Mouse (Mus musculus) stomach, postnatal 0 days (tissue): ENCODE data around the gene Mindy1. TPM values are rescaled to one million over a fixed set of nuclear protein-coding genes. Genes with fewer than 3 reads are reported as not detected.

Experiments
- ATAC-seq: fragments of 200-750 bp; cut with Nextera tagmentation; 2 replicates; pipeline ENCODE4 v1.8.0; 2017; ENCODE audit not compliant: low FRiP score, low TSS enrichment
- DNase-seq: peaks from one replicate; pipeline ENCODE4 v3.0.0-alpha.2; 2016; ENCODE audit warnings: low spot score
- H3K27ac ChIP-seq: fragments of 300-500 bp; sonication (generic); replicated peaks from 2 replicates; pipeline ENCODE4 v1.5.1; 2014; ENCODE audit warnings: mild to moderate bottlenecking, control low read depth
- H3K27me3 ChIP-seq: fragments of 300-500 bp; sonication (generic); 2 replicates; pipeline ENCODE4 v1.6.1; 2014; ENCODE audit warnings: low read length; ENCODE audit not compliant: control insufficient read depth, insufficient read depth
- H3K36me3 ChIP-seq: fragments of 300-500 bp; sonication (generic); 2 replicates; pipeline ENCODE4 v1.6.1; 2014; ENCODE audit warnings: low read length, mixed read lengths; ENCODE audit not compliant: control insufficient read depth, insufficient read depth
- H3K4me1 ChIP-seq: fragments of 300-500 bp; sonication (generic); replicated peaks from 2 replicates; pipeline ENCODE4 v1.6.1; 2014; ENCODE audit warnings: antibody characterized with exemption; ENCODE audit not compliant: control insufficient read depth, insufficient read depth
- H3K4me2 ChIP-seq: fragments of 300-500 bp; sonication (generic); replicated peaks from 2 replicates; pipeline ENCODE4 v1.6.1; 2014; ENCODE audit warnings: low read depth, mild to moderate bottlenecking, control low read depth, moderate library complexity
- H3K4me3 ChIP-seq: fragments of 300-500 bp; sonication (generic); 2 replicates; pipeline ENCODE4 v1.5.1; 2014; ENCODE audit warnings: low read depth, low read length, control low read depth
- H3K9ac ChIP-seq: fragments of 300-500 bp; sonication (generic); 2 replicates; pipeline ENCODE4 v1.6.1; 2014; ENCODE audit warnings: mild to moderate bottlenecking, low read length, control low read depth, mixed read lengths
- H3K9me3 ChIP-seq: fragments of 300-500 bp; sonication (generic); 2 replicates; pipeline ENCODE4 v1.6.1; 2016; ENCODE audit warnings: low read length; ENCODE audit not compliant: control insufficient read depth
- CTCF ChIP-seq: IDR thresholded peaks from 2 replicates; pipeline ENCODE4 v1.5.1; 2016; ENCODE audit warnings: antibody characterized with exemption, low read depth, mild to moderate bottlenecking, moderate library complexity
- EP300 ChIP-seq: optimal IDR thresholded peaks from 2 replicates; pipeline ENCODE3; 2016; ENCODE audit warnings: antibody characterized with exemption
- WGBS: fragments of 180-500 bp; shearing (Covaris S2); extraction: QIAGEN DNeasy Blood & Tissue Kit; methylation state at CpG from one replicate; pipeline ENCODE4 v1.1.7; 2014; 5-methylcytosine and 5-hydroxymethylcytosine counted together
- polyA plus RNA-seq: library from polyadenylated mRNA; unstranded; fragments of >200 nt; fragmentation: Nextera tagmentation; extraction: Ambion mirVana; gene quantifications from 2 replicates; pipeline ENCODE4 v1.2.1, GENCODE M21; 2015

Gene Mindy1
- polyA plus RNA-seq, 1 experiment from 2014 or later: 55.9 TPM

DNA sequence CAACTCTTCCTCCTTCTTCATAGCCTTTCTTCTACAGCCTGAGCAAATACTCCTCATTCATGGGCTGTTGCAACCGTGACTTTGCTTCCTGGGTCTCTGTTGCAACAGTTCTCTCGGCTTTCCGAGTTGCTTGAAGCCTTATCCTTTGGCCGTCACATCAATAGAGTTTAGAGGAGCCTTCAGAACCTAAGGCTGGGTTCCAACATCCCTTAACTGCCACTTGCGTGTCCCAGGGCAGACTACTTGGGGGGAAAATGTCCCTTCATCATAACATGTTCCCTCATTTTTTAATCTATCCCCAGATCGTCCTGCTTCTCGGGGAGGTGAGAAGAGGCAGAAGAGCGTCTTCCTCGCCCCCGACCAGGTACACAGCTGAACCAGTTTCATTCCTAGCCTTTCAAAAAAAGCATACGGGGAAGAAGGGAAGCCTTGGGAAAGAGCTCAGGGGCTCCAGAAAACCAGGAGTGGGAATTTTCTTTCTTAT is 1.3 kb downstream of the Mindy1 start:
- H3K4me1 ChIP-seq: peaks cover 2% of the 10 kb centered on the region; the same call in 1 of the 2 replicates
- H3K36me3 ChIP-seq: no peaks in the 10 kb centered on the region; the same call in 1 of the 2 replicates
- H3K9ac ChIP-seq: peak overlapping the region; percentile 92
- no peaks in the 10 kb centered on the region for H3K9me3 ChIP-seq
- peak overlapping the region; percentile 73 for H3K4me3 ChIP-seq
- ATAC-seq: peak; percentile 44
- TF ChIP-seq CTCF (no peak), EP300 (no peak)
- peak overlapping the region; percentile 98 for H3K27ac ChIP-seq
- 2% methylated on average over 11 of the region's 11 CpGs for WGBS
- H3K27me3 ChIP-seq: no peaks in the 10 kb centered on the region
- H3K4me2 ChIP-seq: peak overlapping the region; percentile 80
- peak; percentile 55 for DNase-seq

DNA sequence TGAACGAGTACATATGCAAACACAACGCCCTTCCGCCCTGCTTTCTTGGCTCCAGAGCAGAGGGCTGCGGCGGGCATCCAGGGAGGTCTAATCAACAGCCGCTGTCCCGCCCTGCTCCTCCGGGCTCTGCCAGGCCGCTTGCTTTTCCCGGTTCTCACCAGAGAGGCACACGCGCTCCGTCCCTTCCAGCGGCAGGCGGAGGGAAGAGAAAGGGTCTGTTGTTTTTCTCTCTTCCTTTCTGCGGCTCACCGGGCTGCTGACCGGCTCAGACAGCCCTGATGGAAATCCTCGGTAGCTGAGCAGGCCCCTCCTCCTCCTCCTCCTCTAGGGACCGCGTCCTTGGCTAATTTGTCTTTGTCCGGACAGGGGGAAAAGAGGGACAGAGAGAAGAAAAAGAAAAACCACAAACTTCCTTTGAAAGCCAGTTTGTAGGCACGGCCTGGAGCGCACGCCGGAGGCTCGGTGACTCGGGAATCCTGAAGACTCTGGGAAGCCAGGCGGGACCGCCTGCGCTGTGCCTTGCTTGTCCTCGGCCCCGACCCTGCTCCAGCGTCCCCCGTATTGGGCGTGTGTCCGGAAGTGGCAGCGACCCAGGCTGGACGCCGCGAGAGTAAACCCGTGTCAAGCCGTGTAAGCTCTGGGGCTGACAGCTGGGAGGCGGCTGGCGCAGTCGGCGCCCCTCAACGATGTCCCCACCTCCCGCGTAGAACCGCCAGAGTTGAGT is 1.9 kb downstream of the Mindy1 start:
- under 1% methylated on average over 50 of the region's 51 CpGs for WGBS

DNA sequence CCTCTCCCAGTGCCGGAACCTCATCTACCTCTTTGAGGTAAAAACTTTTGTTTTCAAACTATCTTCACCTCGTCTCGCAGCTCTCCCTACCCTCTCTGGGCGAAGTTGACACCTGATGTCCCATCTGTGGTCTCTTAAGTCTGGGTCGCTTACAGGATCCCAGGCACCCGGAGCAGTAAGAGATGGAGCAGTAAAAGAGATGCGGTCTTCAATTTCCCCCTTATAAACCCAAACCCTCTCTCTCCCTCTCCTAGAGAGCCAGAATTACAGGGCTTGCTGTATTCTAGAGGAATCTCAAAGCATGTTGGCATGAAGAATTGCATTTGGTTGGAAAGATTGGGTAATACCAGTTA is 2.4 kb downstream of the Mindy1 start:
- peak overlapping the region; percentile 73 for H3K4me3 ChIP-seq
- TF ChIP-seq CTCF (no peak), EP300 (no peak)
- H3K36me3 ChIP-seq: peaks cover 7% of the 10 kb centered on the region
- peak overlapping the region; percentile 80 for H3K4me2 ChIP-seq
- no peak for DNase-seq
- H3K9me3 ChIP-seq: no peaks in the 10 kb centered on the region
- peak overlapping the region; percentile 98 for H3K27ac ChIP-seq
- no peaks in the 10 kb centered on the region for H3K4me1 ChIP-seq
- H3K27me3 ChIP-seq: no peaks in the 10 kb centered on the region
- no peak for ATAC-seq
- peak overlapping the region; percentile 92 for H3K9ac ChIP-seq
- 0% methylated on average over 7 of the region's 7 CpGs for WGBS

More for the DNA sequence above, 1.9 kb downstream of the Mindy1 start:
- Histone ChIP-seq H3K4me2 (peak overlapping the region; percentile 80), H3K36me3 (peaks cover 5% of the 10 kb centered on the region), H3K9me3 (no peaks in the 10 kb centered on the region), H3K9ac (peak overlapping the region; percentile 92), H3K4me3 (peak overlapping the region; percentile 73), H3K27ac (peak overlapping the region; percentile 98), H3K27me3 (no peaks in the 10 kb centered on the region), H3K4me1 (no peaks in the 10 kb centered on the region)
- ATAC-seq (peak; percentile 82), DNase-seq (peak; percentile 93)
- TF ChIP-seq EP300 (no peak), CTCF (peak; percentile 57)

DNA sequence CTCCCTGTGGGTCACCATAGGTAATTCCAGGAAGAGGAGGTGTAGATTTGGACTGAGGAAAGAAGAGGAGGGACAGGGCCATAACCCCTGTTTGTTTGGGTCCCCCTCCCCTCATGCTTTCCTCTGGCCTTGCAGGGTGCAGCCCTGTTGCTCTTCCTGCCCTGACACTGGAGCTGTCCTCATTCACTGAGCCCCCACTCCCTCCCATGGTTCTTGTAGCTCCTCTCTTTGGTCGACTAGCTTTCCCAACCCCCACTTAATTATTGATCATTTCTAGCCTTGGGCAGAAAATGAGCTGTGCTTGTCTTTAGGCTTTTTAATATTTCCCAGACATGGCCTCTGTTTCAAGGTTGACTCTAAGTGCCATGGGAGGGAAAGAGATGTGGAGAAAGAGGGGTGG is 2.9 kb downstream of the Mindy1 start:
- Histone ChIP-seq H3K27me3 (no peaks in the 10 kb centered on the region), H3K9me3 (no peaks in the 10 kb centered on the region), H3K4me1 (no peaks in the 10 kb centered on the region), H3K4me2 (peak overlapping the region; percentile 80), H3K4me3 (peak overlapping the region; percentile 73), H3K27ac (peak overlapping the region; percentile 98), H3K36me3 (peaks cover 7% of the 10 kb centered on the region), H3K9ac (peak overlapping the region; percentile 92)
- no peak for ATAC-seq
- no peak for DNase-seq
- TF ChIP-seq CTCF (no peak), EP300 (no peak)
- 17% methylated on average over 1 of the region's 1 CpGs for WGBS

DNA sequence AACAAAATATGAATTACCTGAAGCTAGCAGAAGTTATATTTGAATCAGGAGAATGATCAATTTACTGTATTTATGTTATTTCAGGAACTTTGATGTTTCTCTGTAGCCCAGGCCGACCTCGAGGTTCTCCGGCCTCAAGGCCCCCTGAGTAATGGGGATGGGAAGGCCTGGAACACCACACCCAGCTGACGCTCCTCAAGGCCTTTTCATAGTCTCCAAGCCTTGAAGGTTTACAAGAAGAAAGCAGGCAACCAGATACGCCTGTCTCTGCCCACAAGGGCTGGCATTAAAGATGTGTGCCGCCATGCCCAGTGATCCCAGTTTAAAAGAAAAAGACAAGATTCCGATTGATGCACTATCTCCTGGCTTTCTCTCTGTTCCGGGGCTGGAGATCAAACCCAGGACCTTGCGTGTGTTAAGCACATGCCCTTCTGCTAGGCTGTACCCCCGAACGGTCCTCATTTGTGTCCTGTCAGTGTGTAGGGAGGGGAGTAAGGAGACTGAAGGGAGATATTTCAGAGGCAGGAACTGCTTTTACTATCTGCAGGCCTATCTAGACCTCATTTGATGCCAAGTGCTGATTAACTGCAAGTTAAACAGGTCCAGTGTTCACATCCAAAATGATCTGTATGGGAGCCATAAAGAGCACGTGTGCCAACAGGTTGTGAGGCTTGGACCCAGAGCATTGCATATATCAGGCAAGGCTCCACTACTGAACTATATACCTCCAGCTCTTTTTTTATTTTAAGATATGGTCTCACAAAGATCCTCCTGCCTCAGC is 3.5 kb downstream of the Mindy1 start:
- DNase-seq: no peak
- WGBS: 72% methylated on average over 12 of the region's 12 CpGs
- Histone ChIP-seq H3K4me1 (no peaks in the 10 kb centered on the region), H3K27ac (peak overlapping the region; percentile 0; the same call in 1 of the 2 replicates), H3K4me3 (peak overlapping the region; percentile 73), H3K9ac (no peak overlapping the region), H3K9me3 (no peaks in the 10 kb centered on the region), H3K4me2 (peak overlapping the region; percentile 80), H3K27me3 (no peaks in the 10 kb centered on the region), H3K36me3 (peaks cover 7% of the 10 kb centered on the region)
- TF ChIP-seq EP300 (no peak), CTCF (no peak)
- ATAC-seq: no peak
